Mouse (Mus musculus): ENCODE results near the gene Fpgs.

DNA sequence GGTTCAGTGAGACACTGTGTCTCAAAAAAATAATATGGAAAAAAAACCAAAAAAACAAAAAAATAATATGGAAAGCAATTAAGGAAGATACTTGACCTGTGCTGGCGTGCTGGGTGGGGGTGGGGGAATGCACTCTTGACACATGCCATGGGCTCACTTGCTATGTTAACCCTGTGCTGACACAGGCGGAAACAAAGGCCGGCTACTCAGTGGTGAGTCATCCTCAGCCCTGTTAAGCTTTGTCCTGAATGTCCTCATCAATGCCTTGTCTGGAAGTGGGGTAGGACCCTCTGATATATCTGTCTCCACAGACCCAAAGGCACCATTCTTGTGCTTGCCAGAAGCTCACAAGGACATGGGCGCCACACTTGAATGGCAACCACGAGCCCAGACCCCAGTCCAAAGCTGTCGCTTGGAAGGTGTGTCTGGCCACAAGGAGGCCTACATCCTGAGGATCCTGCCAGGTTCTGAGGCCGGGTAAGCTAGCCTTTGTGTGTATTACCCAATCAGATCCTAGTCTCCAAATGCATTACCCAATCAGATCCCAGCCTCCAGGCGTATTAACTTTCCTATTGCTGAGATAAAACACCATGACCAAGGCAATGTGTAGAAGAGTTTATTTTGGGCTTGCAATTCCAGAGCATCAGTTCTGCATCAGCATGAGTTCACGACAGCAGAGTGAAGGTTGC, 31.9 kb downstream of the Fpgs start:
- TF ChIP-seq POLR2A (IDR thresholded peaks at IDR 0.05; ENCODE audit: low read depth, low read length) (no peak), CTCF (IDR thresholded peaks at IDR 0.05; ENCODE audit: extremely low read depth, insufficient read length, insufficient replicate concordance, low read depth, low read length) (no peak)

All from small intestine, adult 2 months (tissue).